Mouse (Mus musculus) liver, adult 2 months (tissue): Measurements from ENCODE around the gene Rcbtb2.

ENCODE experiments used
- CTCF ChIP-seq: fragments of 200-500 bp; IDR thresholded peaks from 2 replicates; pipeline ENCODE4 v1.5.1; 2011; ENCODE audit warnings: low read depth, low read length, control low read depth
- POLR2A ChIP-seq: fragments of 200-500 bp; IDR thresholded peaks from 2 replicates; pipeline ENCODE4 v1.6.1; 2011; ENCODE audit warnings: low read length, control low read depth; ENCODE audit not compliant: insufficient read depth; ENCODE audit errors: extremely low read depth

DNA sequence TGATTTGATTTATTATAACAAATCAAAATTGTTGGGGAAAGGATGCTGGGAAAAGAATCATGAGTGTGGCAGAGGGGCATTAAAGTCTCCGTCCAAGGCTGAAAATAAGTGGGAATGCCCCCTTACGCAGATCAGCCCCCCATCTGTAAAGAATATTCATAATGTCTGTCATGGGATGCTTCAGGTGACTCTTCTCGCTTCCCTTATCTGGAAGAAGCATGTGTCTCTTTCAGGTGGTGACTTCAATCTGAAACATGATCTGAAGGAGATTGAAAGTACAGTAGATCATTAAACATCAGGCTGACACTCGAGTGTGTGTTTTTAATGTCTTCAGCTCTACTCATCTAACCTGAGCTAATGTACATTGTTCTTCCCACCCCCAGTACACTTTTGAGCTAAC, 22.7 kb downstream of the Rcbtb2 start:
- TF ChIP-seq CTCF (no peak), POLR2A (no peak)
